Mouse (Mus musculus) adrenal gland, postnatal 10 days (tissue): ENCODE measurements at regions not wholly inside any gene's neighbourhood (a gene's known extent, or its start where the extent isn't known, plus 50 kb on each side); places are given as distances from the start of the nearest gene placed in this dataset.

ENCODE experiments used
- DNase-seq: peaks from one replicate; pipeline ENCODE4 v3.0.0; 2021; ENCODE audit warnings: mixed read lengths

- no peak for DNase-seq
Measured at GRCm38 (mm10) chr14:103458340-103458739, 54.8 kb upstream of the Scel start.

GRCm38 (mm10) chr14:103456106-103456505 is 57.0 kb upstream of the Scel start:
- DNase-seq, result no peak

- DNase-seq, result peak; percentile 66
Measured at GRCm38 (mm10) chr14:103450756-103451155, 62.4 kb upstream of the Scel start.

GRCm38 (mm10) chr14:103449447-103449846 is 63.7 kb upstream of the Scel start:
- no peak for DNase-seq

- DNase-seq, result no peak
Measured at GRCm38 (mm10) chr14:103449033-103449432, 64.1 kb upstream of the Scel start.

- DNase-seq, result no peak
Measured at GRCm38 (mm10) chr14:103446671-103447070, 66.5 kb upstream of the Scel start.

GRCm38 (mm10) chr14:103441454-103442065 is 71.6 kb upstream of the Scel start:
- no peak for DNase-seq

- DNase-seq, result no peak
Measured at GRCm38 (mm10) chr14:103440243-103440642, 72.9 kb upstream of the Scel start.

- DNase-seq, result peak; percentile 31
Measured at GRCm38 (mm10) chr14:103434218-103434617, 78.9 kb upstream of the Scel start.

- no peak for DNase-seq
Measured at GRCm38 (mm10) chr14:103433106-103433505, 80.0 kb upstream of the Scel start.

- no peak for DNase-seq
Measured at GRCm38 (mm10) chr14:103427873-103428272, 81.3 kb upstream of the Mycbp2 start.

GRCm38 (mm10) chr14:103421305-103421822 is 74.8 kb upstream of the Mycbp2 start:
- peak; percentile 10 for DNase-seq

- DNase-seq, result no peak
Measured at GRCm38 (mm10) chr14:103417110-103418061, 70.8 kb upstream of the Mycbp2 start.

GRCm38 (mm10) chr14:103404611-103405010 is 58.0 kb upstream of the Mycbp2 start:
- no peak for DNase-seq

- no peak for DNase-seq
Measured at GRCm38 (mm10) chr14:103403054-103403453, 56.4 kb upstream of the Mycbp2 start.

- DNase-seq, result no peak
Measured at GRCm38 (mm10) chr14:103401983-103402382, 55.4 kb upstream of the Mycbp2 start.

- DNase-seq, result no peak
Measured at GRCm38 (mm10) chr14:103401280-103401679, 54.7 kb upstream of the Mycbp2 start.

- no peak for DNase-seq
Measured at GRCm38 (mm10) chr14:103398401-103398800, 51.8 kb upstream of the Mycbp2 start.
